Mouse (Mus musculus): ENCODE measurements around the gene Cd4.

DNA sequence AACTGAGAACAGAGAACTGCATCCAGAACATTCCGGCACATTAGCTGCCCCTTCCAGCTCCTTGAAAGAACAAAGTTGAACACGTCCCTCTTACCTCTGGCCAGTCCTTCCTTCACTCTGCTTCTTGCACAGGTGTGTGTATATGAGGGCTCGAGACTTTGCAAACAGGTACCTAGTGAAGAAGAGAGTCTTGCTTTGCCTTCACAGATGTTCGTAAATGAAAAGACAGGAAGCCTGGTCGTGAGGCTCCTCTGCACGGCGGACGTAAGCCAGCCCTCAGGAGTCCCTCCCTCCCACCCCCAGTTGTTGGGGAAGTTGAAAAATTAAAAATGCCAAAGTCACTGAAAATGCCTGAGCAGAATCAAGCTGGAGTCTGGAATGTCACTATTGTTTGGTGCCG lies at the start of gene Cd4:
- TF ChIP-seq CTCF (IDR thresholded peaks at IDR 0.05; ENCODE audit: borderline replicate concordance, insufficient read depth, low read depth, low read length) (no peak), POLR2A (IDR thresholded peaks at IDR 0.05; ENCODE audit: borderline replicate concordance, insufficient read depth, low read length) (no peak)
